Mouse (Mus musculus) C2C12 (cell line): ENCODE results near the gene Hrh2.

Experiments used
- CEBPB ChIP-seq: IDR thresholded peaks from one replicate; pipeline ENCODE4 v1.6.1; 2011; ENCODE audit warnings: low read depth, mild to moderate bottlenecking, control low read depth, moderate library complexity
- CTCF ChIP-seq: IDR thresholded peaks from one replicate; pipeline ENCODE4 v1.5.1; 2011; ENCODE audit not compliant: control insufficient read depth, insufficient read depth, insufficient read length

GRCm38 (mm10) chr13:54181318-54181717 is 10.6 kb upstream of the Hrh2 start:
- no peak for TF ChIP-seq CTCF
- TF ChIP-seq CEBPB: no peak
